Mouse (Mus musculus) intestine, postnatal 0 days (tissue): ENCODE measurements at regions not wholly inside any gene's neighbourhood (a gene's known extent, or its start where the extent isn't known, plus 50 kb on each side); places are given as distances from the start of the nearest gene placed in this dataset.

ENCODE experiments used
- ATAC-seq: fragments of 200-750 bp; cut with Nextera tagmentation; 2 replicates; pipeline ENCODE4 v1.8.0; 2017; ENCODE audit warnings: mild to moderate bottlenecking, moderate TSS enrichment, moderate library complexity
- H3K27ac ChIP-seq: fragments of 300-500 bp; sonication (generic); 2 replicates; pipeline ENCODE4 v1.5.1; 2014; ENCODE audit warnings: mild to moderate bottlenecking, low read depth, low read length, moderate library complexity
- H3K27me3 ChIP-seq: fragments of 300-500 bp; sonication (generic); replicated peaks from 2 replicates; pipeline ENCODE4 v1.6.1; 2014; ENCODE audit warnings: low read length, mixed read lengths; ENCODE audit not compliant: control insufficient read depth, insufficient read depth
- H3K36me3 ChIP-seq: fragments of 300-500 bp; sonication (generic); 2 replicates; pipeline ENCODE4 v1.6.1; 2014; ENCODE audit warnings: mild to moderate bottlenecking, moderate library complexity; ENCODE audit not compliant: control insufficient read depth, insufficient read depth
- H3K4me1 ChIP-seq: fragments of 300-500 bp; sonication (generic); replicated peaks from 2 replicates; pipeline ENCODE4 v1.6.1; 2014; ENCODE audit warnings: antibody characterized with exemption, low read length, mixed read lengths; ENCODE audit not compliant: control insufficient read depth, insufficient read depth
- H3K4me2 ChIP-seq: fragments of 300-500 bp; sonication (generic); replicated peaks from 2 replicates; pipeline ENCODE4 v1.6.1; 2014; ENCODE audit warnings: low read depth, mild to moderate bottlenecking, moderate library complexity
- H3K4me3 ChIP-seq: fragments of 300-500 bp; sonication (generic); 2 replicates; pipeline ENCODE4 v1.5.1; 2014; ENCODE audit warnings: low read depth, low read length
- H3K9ac ChIP-seq: fragments of 300-500 bp; sonication (generic); 2 replicates; pipeline ENCODE4 v1.6.1; 2014; ENCODE audit warnings: mild to moderate bottlenecking, low read depth, low read length
- H3K9me3 ChIP-seq: fragments of 300-500 bp; sonication (generic); 2 replicates; pipeline ENCODE4 v1.6.1; 2016; ENCODE audit warnings: mixed run types; ENCODE audit not compliant: control insufficient read depth
- CTCF ChIP-seq: sonication (generic); IDR thresholded peaks from 2 replicates; pipeline ENCODE4 v1.5.1; 2016; ENCODE audit warnings: low read depth, mild to moderate bottlenecking, control low read depth, antibody characterized with exemption, moderate library complexity
- WGBS: fragments of 180-500 bp; shearing (Covaris S2); extraction: QIAGEN DNeasy Blood & Tissue Kit; methylation state at CpG from one replicate; pipeline ENCODE4 v1.1.7; 2014; 5-methylcytosine and 5-hydroxymethylcytosine counted together

- TF ChIP-seq CTCF: no peak
- 69% methylated on average over 7 of the region's 7 CpGs for WGBS
Observed at GRCm38 (mm10) chr4:72946369-72946981, 94.0 kb upstream of the Aldoart1 start.

GRCm38 (mm10) chr4:72923396-72923795, 71.0 kb upstream of the Aldoart1 start:
- no peaks in the 10 kb centered on the region for H3K27me3 ChIP-seq
- no peak for TF ChIP-seq CTCF
- H3K4me1 ChIP-seq: no peaks in the 10 kb centered on the region
- H3K27ac ChIP-seq: no peak overlapping the region
- 53% methylated on average over 3 of the region's 3 CpGs for WGBS
- no peak overlapping the region for H3K4me2 ChIP-seq
- no peaks in the 10 kb centered on the region for H3K9me3 ChIP-seq
- H3K9ac ChIP-seq: no peak overlapping the region
- H3K36me3 ChIP-seq: no peaks in the 10 kb centered on the region
- H3K4me3 ChIP-seq: no peak overlapping the region
- no peak for ATAC-seq

More at GRCm38 (mm10) chr4:72946369-72946981, 94.0 kb upstream of the Aldoart1 start:
- no peak for ATAC-seq
- H3K4me3 ChIP-seq: no peak overlapping the region
- H3K27me3 ChIP-seq: no peaks in the 10 kb centered on the region
- no peak overlapping the region for H3K9ac ChIP-seq
- no peaks in the 10 kb centered on the region for H3K36me3 ChIP-seq
- no peaks in the 10 kb centered on the region for H3K4me1 ChIP-seq
- no peak overlapping the region for H3K4me2 ChIP-seq
- no peak overlapping the region for H3K27ac ChIP-seq
- no peaks in the 10 kb centered on the region for H3K9me3 ChIP-seq

- no peak overlapping the region for H3K4me2 ChIP-seq
- no peak for TF ChIP-seq CTCF
- H3K4me1 ChIP-seq: no peaks in the 10 kb centered on the region
- no peak for ATAC-seq
- no peak overlapping the region for H3K9ac ChIP-seq
- H3K36me3 ChIP-seq: no peaks in the 10 kb centered on the region
- 77% methylated on average over 3 of the region's 3 CpGs for WGBS
- H3K4me3 ChIP-seq: no peak overlapping the region
- no peak overlapping the region for H3K27ac ChIP-seq
- H3K27me3 ChIP-seq: no peaks in the 10 kb centered on the region
- H3K9me3 ChIP-seq: no peaks in the 10 kb centered on the region
Observed at GRCm38 (mm10) chr4:72914991-72915390, 62.6 kb upstream of the Aldoart1 start.
